Mouse (Mus musculus) thymus, postnatal 4 days (tissue): ENCODE results near the gene Eef2k.
"Not testable (repeated sequence)": the region's sequence is repeated elsewhere in the genome, so short reads cannot be mapped to it uniquely, and the experiment has no call there.

ENCODE experiments used
- DNase-seq: peaks from one replicate; pipeline ENCODE4 v3.0.0; 2021

Gene Eef2k

DNA sequence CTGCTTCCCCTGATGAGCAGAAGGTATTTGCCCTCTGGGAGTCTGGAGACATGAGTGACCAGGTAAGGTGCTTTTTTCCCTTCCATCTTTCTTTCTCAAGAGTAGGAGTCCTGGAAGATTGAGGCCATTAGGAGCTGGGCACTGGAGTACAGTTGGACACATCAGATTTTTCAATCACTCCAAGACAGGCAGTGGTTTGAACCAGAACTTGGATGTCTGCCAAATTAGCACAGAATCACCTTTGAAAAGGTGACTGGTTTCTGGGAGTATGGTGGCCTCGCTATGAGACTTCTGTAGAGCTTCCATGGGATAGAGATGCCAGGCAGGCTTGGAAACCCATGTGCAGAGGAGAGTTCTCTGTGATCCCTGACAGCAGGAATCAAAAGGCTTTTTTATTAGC lies 99.9 kb downstream of the Eef2k start:
- no peak for DNase-seq

- no peak for DNase-seq
Observed at GRCm38 (mm10) chr7:120943936-120944509, 101.4 kb downstream of the Eef2k start.

DNA sequence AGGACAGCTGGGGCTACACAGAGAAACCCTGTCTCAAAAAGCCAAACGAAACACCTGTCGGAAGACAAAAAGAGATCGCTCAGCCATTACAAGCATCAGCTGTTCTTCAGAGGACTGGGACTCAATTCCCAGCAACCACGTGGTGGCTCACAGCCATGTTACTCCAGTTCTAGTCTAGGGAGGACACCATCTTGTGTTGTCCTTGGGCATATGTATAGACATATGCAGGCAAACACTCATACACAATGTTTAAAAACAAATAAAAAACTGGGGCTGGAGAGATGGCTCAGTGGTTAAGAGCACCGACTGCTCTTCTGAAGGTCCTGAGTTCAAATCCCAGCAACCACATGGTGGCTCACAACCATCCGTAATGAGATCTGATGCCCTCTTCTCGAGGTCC lies 111.0 kb downstream of the Eef2k start:
- DNase-seq: not testable (repeated sequence)
